Mouse (Mus musculus) layer of hippocampus, adult 11-12 months (tissue): ENCODE measurements at regions not wholly inside any gene's neighbourhood (a gene's known extent, or its start where the extent isn't known, plus 50 kb on each side); places are given as distances from the start of the nearest gene placed in this dataset.
"Not testable (repeated sequence)": the region's sequence is repeated elsewhere in the genome, so short reads cannot be mapped to it uniquely, and the experiment has no call there.

Experiments used
- DNase-seq: peaks from one replicate; pipeline ENCODE4 v3.0.0; 2022; ENCODE audit warnings: low spot score

GRCm38 (mm10) chr17:69821473-69821872 lies 147.4 kb upstream of the Dlgap1 start:
- no peak for DNase-seq

DNA sequence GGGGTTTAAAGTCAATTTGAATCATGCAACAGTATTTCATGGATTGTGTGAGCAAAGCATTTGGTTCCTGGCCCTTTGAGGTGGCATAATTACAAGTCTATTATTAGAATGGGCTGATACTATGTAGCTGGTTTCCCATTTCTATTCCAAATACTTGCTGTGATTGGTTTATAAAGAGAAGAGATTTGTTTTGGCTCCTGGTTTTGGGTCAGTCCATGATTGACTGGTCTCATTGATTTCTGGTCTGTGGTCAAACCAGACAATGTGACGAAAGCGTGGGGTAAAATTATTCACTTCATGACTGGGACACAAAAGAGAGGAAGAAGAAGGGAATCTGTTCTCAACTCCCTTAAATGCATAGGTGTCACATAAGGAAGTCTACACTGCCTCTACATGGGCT lies 147.0 kb upstream of the Dlgap1 start:
- DNase-seq = no peak

DNA sequence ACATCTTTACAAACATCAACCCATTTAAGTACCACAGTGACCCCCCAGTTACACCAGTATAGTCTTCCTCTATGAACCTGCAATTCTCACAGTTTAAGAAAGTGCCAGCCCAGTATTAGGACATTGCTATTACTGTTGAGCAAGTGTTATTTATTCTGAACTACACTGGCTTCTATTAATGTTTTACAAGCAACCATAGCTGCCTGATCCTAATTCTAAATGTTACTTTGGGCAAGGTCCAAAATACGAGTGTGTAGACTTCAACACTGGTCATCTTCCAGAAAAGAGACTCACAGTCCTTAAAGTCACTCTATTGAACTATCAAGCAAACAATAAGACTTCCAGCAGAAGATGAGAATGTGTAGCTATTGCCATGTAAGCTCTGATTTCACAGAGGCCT lies 146.0 kb upstream of the Dlgap1 start:
- DNase-seq = no peak

DNA sequence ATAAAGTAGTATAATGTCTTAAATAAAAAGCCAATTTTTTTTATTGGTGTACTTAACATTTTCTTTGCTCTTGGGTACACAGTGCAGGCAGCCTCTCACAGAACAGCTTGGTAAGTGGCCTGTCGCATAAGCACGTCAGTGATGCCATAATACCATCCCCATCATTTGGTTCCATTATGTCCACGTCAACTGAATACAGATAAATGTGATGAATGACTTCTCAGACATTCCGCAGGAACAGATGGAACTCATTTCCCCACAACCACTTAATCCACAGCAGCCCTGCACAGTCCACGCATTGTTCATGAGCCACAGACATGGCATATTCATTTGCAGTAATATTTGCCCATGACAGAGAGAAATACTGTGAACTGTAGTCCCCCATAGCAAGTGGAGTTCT lies 127.6 kb upstream of the Dlgap1 start:
- DNase-seq = no peak

DNA sequence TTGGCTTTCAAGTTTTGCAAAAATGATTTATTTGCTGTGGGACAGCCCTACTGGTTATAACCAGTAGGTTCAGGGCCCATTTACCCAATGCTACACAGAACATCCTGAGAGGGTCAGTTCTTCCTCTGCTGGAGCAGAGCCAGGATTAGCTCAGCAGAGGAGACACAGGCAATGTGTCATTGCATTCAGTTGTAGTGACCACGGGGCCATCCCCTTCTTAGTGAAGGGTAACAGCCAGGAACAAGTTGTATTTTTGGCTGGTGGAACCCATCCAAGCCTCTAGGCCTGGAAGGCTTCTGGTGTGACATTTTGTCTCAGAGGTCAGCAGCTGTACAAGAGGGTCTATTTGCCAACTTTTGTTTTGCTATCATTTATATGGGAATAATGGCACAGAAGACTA lies 120.6 kb upstream of the Dlgap1 start:
- DNase-seq = no peak

DNA sequence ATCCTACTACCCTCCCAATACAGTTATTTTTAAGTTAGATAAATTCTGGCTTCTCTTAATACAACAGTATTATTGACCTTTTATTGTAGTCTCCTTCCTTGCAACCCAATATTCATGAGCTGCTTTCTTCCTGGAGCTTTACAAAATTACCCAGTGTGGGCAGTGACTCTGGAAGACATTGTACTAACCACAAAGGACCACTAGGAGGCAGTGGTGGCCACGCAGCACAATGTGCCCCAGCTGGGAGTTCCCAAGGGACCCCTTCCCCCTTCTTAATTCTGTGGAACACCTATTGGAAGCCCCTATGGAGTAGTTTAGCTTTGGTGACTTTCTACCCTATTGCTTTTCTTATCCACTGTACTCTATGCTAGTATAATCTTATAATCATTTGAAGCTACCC lies 118.8 kb upstream of the Dlgap1 start:
- DNase-seq = no peak

- not testable (repeated sequence) for DNase-seq
Measured at GRCm38 (mm10) chr17:69879958-69880357, 88.9 kb upstream of the Dlgap1 start.

DNA sequence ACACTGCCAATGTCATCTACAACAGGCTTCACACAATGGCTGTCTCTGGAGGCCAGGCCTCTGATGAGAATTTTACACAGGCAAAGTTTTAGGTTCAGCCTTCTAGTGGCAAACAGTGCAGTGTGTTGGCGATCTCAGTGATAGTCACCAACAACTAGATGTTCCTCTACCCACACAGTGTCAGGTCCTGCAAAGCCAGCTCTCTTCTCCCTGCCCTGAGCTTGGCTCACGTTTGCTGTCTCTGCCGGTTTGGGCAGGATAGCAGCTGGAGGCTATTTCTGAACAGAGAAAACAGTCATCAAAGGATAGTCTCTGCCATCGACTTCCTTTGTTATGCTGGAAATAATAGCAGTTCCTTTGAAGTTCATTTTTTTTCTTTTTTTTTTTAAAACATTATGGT lies 74.9 kb upstream of the Dlgap1 start:
- DNase-seq = no peak
